Mouse (Mus musculus) intestine, embryonic 15.5 days (tissue): Measurements from ENCODE around the gene Gabbr2. TPM values are rescaled to one million over a fixed set of nuclear protein-coding genes. Genes with fewer than 3 reads are reported as not detected.

Source experiments
- ATAC-seq: fragments of 200-750 bp; cut with Nextera tagmentation; 2 replicates; pipeline ENCODE4 v1.8.0; 2017; ENCODE audit warnings: moderate TSS enrichment, moderate library complexity
- H3K27ac ChIP-seq: fragments of 300-500 bp; sonication (generic); 2 replicates; pipeline ENCODE4 v1.5.1; 2015; ENCODE audit warnings: mild to moderate bottlenecking, inconsistent platforms
- H3K27me3 ChIP-seq: fragments of 300-500 bp; sonication (generic); replicated peaks from 2 replicates; pipeline ENCODE4 v1.6.1; 2015; ENCODE audit warnings: inconsistent platforms
- H3K36me3 ChIP-seq: fragments of 300-500 bp; sonication (generic); 2 replicates; pipeline ENCODE4 v1.6.1; 2015; ENCODE audit warnings: inconsistent platforms
- H3K4me1 ChIP-seq: fragments of 300-500 bp; sonication (generic); replicated peaks from 2 replicates; pipeline ENCODE4 v1.6.1; 2015; ENCODE audit warnings: inconsistent platforms
- H3K4me2 ChIP-seq: fragments of 300-500 bp; sonication (generic); replicated peaks from 2 replicates; pipeline ENCODE4 v1.6.1; 2015; ENCODE audit warnings: mild to moderate bottlenecking, inconsistent platforms
- H3K4me3 ChIP-seq: fragments of 300-500 bp; sonication (generic); replicated peaks from 2 replicates; pipeline ENCODE4 v1.5.1; 2015; ENCODE audit warnings: inconsistent platforms
- H3K9ac ChIP-seq: fragments of 300-500 bp; sonication (generic); 2 replicates; pipeline ENCODE4 v1.6.1; 2015; ENCODE audit warnings: inconsistent platforms
- H3K9me3 ChIP-seq: fragments of 300-500 bp; sonication (generic); 2 replicates; pipeline ENCODE4 v1.6.1; 2016; ENCODE audit warnings: inconsistent platforms
- WGBS: fragments of 180-500 bp; shearing (Covaris S2); methylation state at CpG from one replicate; pipeline ENCODE4 v1.1.7; 2015; 5-methylcytosine and 5-hydroxymethylcytosine counted together
- polyA plus RNA-seq: library from polyadenylated mRNA; unstranded; fragments of >200 nt; fragmentation: Nextera tagmentation; extraction: Ambion mirVana; gene quantifications from 2 replicates; pipeline ENCODE4 v1.2.1, GENCODE M21; 2015

The Gabbr2 gene
- 0.15 and 0.19 TPM in 2 replicates for polyA plus RNA-seq

DNA sequence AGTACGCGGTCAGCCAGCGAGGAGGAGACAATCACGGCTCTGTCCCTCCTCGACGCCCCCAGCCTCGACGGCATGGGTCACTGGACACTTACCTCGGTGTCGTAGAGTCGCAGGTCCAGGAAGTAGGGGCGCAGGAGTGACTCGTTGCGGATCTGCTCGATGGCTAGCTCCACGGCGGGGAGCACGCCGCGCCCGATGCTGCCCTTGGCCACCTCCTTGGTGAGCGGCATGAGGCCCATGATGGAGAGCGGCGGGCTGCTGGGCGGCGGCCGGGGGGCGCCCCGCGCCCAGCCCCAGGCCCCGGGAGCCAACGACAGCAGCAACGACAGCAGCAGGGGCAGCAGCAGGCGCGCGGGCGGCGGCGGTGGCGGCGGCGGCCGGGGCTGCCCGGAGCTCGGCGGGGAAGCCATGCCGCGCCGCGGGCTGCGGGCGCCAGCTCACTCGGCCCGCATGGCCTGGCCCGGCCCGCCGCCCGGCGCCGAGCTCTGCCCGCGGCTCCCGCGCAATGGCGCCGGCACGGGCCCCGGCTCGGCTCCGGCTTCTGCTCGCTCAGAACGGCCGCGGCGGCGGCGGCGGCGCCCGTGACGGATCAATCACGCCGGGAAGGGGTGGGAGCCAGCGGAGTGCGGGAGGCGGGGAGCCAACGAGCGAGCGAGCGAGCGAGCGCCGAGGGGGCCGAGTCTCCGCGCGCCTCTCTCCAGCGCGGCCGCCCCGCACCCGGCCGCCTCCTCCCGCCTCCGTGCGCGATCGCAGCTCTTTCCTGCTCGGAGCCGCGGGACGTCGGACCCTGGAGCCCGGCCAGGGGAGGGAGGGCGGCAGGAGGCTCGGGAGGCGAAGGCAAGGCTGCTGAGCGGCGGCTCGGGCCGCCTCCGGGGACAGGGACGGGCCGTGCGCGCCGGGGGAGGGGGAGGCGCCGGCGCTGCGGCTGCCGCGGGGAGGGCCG, at the start of gene Gabbr2:
Gabbr2 (minus strand) TSS at position 858 of the 943 bp plus-strand sequence.
- H3K4me1 ChIP-seq, result peaks cover 21% of the 10 kb centered on the region
- H3K36me3 ChIP-seq, result no peaks in the 10 kb centered on the region
- H3K27me3 ChIP-seq, result peaks cover 64% of the 10 kb centered on the region
- H3K9ac ChIP-seq, result no peak within 1 kb of the TSS
- no peak within 1 kb of the TSS for H3K27ac ChIP-seq
- peak within 1 kb of the TSS; percentile 90 for H3K4me2 ChIP-seq
- ATAC-seq, result peak; percentile 54
- no peaks in the 10 kb centered on the region for H3K9me3 ChIP-seq
- peak within 1 kb of the TSS; percentile 48 for H3K4me3 ChIP-seq
- WGBS, result under 1% methylated on average over 118 of the region's 134 CpGs

- H3K27ac ChIP-seq, result no peak overlapping the region
- H3K4me2 ChIP-seq, result no peak overlapping the region
- H3K36me3 ChIP-seq, result no peaks in the 10 kb centered on the region
- 93% methylated on average over 10 of the region's 10 CpGs for WGBS
- H3K4me3 ChIP-seq, result no peak overlapping the region
- no peaks in the 10 kb centered on the region for H3K27me3 ChIP-seq
- ATAC-seq, result no peak
- no peak overlapping the region for H3K9ac ChIP-seq
- no peaks in the 10 kb centered on the region for H3K4me1 ChIP-seq
- no peaks in the 10 kb centered on the region for H3K9me3 ChIP-seq
Measured at GRCm38 (mm10) chr4:47039586-47039985, 47.9 kb upstream of the Gabbr2 start.

- no peaks in the 10 kb centered on the region for H3K4me1 ChIP-seq
- no peaks in the 10 kb centered on the region for H3K36me3 ChIP-seq
- no peak overlapping the region for H3K9ac ChIP-seq
- no peak overlapping the region for H3K27ac ChIP-seq
- 11% methylated on average over 5 of the region's 5 CpGs for WGBS
- no peak for ATAC-seq
- H3K4me2 ChIP-seq, result no peak overlapping the region
- H3K27me3 ChIP-seq, result no peaks in the 10 kb centered on the region
- no peaks in the 10 kb centered on the region for H3K9me3 ChIP-seq
- no peak overlapping the region for H3K4me3 ChIP-seq
Measured at GRCm38 (mm10) chr4:47037321-47037657, 45.6 kb upstream of the Gabbr2 start.

- Histone ChIP-seq H3K4me1 (no peaks in the 10 kb centered on the region), H3K36me3 (no peaks in the 10 kb centered on the region), H3K9ac (no peak overlapping the region), H3K4me3 (no peak overlapping the region), H3K9me3 (no peaks in the 10 kb centered on the region), H3K27ac (no peak overlapping the region), H3K27me3 (no peaks in the 10 kb centered on the region), H3K4me2 (no peak overlapping the region)
- ATAC-seq, result no peak
- WGBS, result 65% methylated on average over 13 of the region's 13 CpGs
Measured at GRCm38 (mm10) chr4:47036486-47037320, 45.0 kb upstream of the Gabbr2 start.

- Histone ChIP-seq H3K4me3 (no peak overlapping the region), H3K36me3 (no peaks in the 10 kb centered on the region), H3K9me3 (no peaks in the 10 kb centered on the region), H3K27me3 (no peaks in the 10 kb centered on the region), H3K9ac (no peak overlapping the region), H3K4me1 (no peaks in the 10 kb centered on the region), H3K27ac (no peak overlapping the region), H3K4me2 (no peak overlapping the region)
- no peak for ATAC-seq
- WGBS, result 81% methylated on average over 14 of the region's 14 CpGs
Measured at GRCm38 (mm10) chr4:47035536-47035935, 43.9 kb upstream of the Gabbr2 start.

DNA sequence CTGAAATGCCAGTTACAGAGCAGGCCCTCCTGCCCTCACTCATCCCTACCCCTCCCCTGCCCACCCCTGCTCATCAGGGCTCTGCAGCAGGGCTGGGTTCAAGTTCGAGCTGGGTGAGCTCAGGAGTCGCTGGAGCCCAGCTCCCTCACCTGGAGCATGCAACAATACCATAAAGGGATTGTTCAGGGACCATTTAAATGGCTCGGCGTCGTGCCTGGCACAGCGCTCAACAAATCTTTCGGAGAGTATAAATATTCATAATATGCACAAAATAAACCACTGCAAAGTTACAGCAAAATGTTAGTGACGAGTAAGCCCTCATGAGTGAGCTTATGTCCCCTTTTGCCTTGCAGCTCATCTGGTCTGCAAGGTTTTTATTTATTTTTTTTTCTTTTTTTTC, 40.5 kb upstream of the Gabbr2 start:
- Histone ChIP-seq H3K4me1 (no peaks in the 10 kb centered on the region), H3K9ac (no peak overlapping the region), H3K9me3 (no peaks in the 10 kb centered on the region), H3K27me3 (no peaks in the 10 kb centered on the region), H3K36me3 (no peaks in the 10 kb centered on the region), H3K4me3 (no peak overlapping the region), H3K4me2 (no peak overlapping the region), H3K27ac (no peak overlapping the region)
- WGBS, result 75% methylated on average over 8 of the region's 8 CpGs
- ATAC-seq, result no peak

DNA sequence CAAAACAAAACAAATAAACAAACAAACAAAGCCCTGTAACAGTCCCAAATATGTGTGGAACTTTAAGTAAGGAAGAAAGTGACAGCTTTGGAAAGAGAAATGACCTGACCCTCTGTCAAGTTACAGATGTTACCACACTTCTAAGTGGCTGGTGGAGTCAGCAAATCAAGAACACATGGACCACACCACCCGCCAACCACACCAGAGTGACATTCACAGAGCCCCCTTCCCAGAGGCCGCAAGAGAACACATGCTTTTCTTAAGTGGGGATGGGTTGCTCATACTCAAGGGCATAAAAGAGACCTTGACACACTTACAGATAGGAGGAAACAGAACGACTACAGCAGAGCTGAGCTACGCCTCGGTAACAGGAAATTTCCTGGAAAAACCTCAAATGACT, 37.1 kb upstream of the Gabbr2 start:
- Histone ChIP-seq H3K9ac (no peak overlapping the region), H3K4me1 (no peaks in the 10 kb centered on the region), H3K36me3 (no peaks in the 10 kb centered on the region), H3K27me3 (no peaks in the 10 kb centered on the region), H3K9me3 (no peaks in the 10 kb centered on the region), H3K4me2 (no peak overlapping the region), H3K27ac (no peak overlapping the region), H3K4me3 (no peak overlapping the region)
- no peak for ATAC-seq
- 83% methylated on average over 5 of the region's 5 CpGs for WGBS

GRCm38 (mm10) chr4:47023949-47024348, 32.3 kb upstream of the Gabbr2 start:
- Histone ChIP-seq H3K4me2 (no peak overlapping the region), H3K27me3 (no peaks in the 10 kb centered on the region), H3K9me3 (no peaks in the 10 kb centered on the region), H3K36me3 (no peaks in the 10 kb centered on the region), H3K27ac (no peak overlapping the region), H3K9ac (no peak overlapping the region), H3K4me1 (no peaks in the 10 kb centered on the region), H3K4me3 (no peak overlapping the region)
- no peak for ATAC-seq
- 81% methylated on average over 6 of the region's 6 CpGs for WGBS

GRCm38 (mm10) chr4:47022804-47023603, 31.3 kb upstream of the Gabbr2 start:
- no peak overlapping the region for H3K4me3 ChIP-seq
- no peak overlapping the region for H3K27ac ChIP-seq
- H3K27me3 ChIP-seq, result no peaks in the 10 kb centered on the region
- no peak overlapping the region for H3K4me2 ChIP-seq
- H3K9me3 ChIP-seq, result no peaks in the 10 kb centered on the region
- no peaks in the 10 kb centered on the region for H3K4me1 ChIP-seq
- ATAC-seq, result no peak
- 73% methylated on average over 10 of the region's 10 CpGs for WGBS
- H3K9ac ChIP-seq, result no peak overlapping the region
- no peaks in the 10 kb centered on the region for H3K36me3 ChIP-seq

DNA sequence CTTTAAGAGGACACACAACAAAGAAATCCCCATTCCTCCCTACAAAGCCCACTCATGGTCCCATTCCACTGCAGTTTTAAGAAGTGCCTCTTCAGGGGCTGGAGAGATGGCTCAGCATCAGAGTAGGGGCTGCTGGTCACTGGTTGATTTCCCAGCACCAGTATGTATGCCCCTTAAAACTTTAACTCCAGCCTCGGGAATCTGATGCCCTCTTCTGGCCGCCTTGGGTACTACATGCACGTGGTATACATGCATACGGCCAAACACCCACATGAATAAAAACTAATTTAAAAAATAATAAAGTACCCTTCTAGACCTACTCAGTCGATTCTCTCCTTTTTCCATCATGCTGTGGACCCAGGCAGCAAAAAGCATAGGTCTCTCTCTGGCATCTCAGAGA, 28.9 kb upstream of the Gabbr2 start:
- Histone ChIP-seq H3K4me2 (no peak overlapping the region), H3K4me3 (no peak overlapping the region), H3K27me3 (no peaks in the 10 kb centered on the region), H3K9me3 (no peaks in the 10 kb centered on the region), H3K36me3 (no peaks in the 10 kb centered on the region), H3K9ac (no peak overlapping the region), H3K27ac (no peak overlapping the region), H3K4me1 (no peaks in the 10 kb centered on the region)
- no peak for ATAC-seq
- 20% methylated on average over 5 of the region's 5 CpGs for WGBS

DNA sequence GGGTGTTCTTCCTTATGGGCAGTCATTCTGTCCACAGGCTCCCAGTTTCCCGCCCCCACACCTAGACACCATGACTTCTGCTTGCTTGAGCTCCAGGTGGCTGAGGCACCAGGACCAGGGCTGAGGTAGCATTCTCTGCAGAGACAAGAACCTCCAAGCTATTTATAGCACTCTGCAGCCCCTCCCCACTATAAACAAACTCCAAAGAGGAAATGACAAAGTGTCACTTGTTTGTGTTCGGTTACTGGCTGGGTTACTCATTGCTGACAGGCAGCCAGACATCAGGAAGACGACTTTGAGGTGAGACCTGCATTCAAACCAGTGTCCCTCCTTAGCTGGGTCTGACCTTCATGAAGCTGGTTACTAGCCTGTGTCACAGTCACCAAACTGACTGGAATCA, 23.5 kb upstream of the Gabbr2 start:
- Histone ChIP-seq H3K4me1 (peaks cover 3% of the 10 kb centered on the region; the same call in 1 of the 2 replicates), H3K9me3 (no peaks in the 10 kb centered on the region), H3K9ac (no peak overlapping the region), H3K4me3 (no peak overlapping the region), H3K27ac (no peak overlapping the region), H3K27me3 (no peaks in the 10 kb centered on the region), H3K36me3 (no peaks in the 10 kb centered on the region), H3K4me2 (no peak overlapping the region)
- 0 out of 2 replicates have a peak, but pooled peaks have one; percentile 12 for ATAC-seq
- 18% methylated on average over 3 of the region's 3 CpGs for WGBS

- Histone ChIP-seq H3K9me3 (no peaks in the 10 kb centered on the region), H3K4me2 (no peak overlapping the region), H3K27me3 (0 out of 2 replicates have a peak, but pooled peaks cover 2% of the 10 kb centered on the region), H3K4me1 (peaks cover 3% of the 10 kb centered on the region; the same call in 1 of the 2 replicates), H3K27ac (no peak overlapping the region), H3K4me3 (no peak overlapping the region), H3K36me3 (no peaks in the 10 kb centered on the region), H3K9ac (no peak overlapping the region)
- WGBS, result 55% methylated on average over 10 of the region's 10 CpGs
- ATAC-seq, result no peak
Measured at GRCm38 (mm10) chr4:47012476-47012875, 20.8 kb upstream of the Gabbr2 start.
